Mouse (Mus musculus): ENCODE results near the gene Adam10. TPM values are rescaled to one million over a fixed set of nuclear protein-coding genes. Genes with fewer than 3 reads are reported as not detected.

Gene Adam10
- polyA plus RNA-seq (2017; shearing (Covaris generic)), result 10 to 100 TPM; 73.6 to 89.9 (median 76.3) TPM

- ATAC-seq, result peak; percentile 95
These were observed at the start of gene Adam10 for GRCm38 (mm10) chr9:70678682-70679131. Adam10 (plus strand) TSS chr9:70678997.

DNA sequence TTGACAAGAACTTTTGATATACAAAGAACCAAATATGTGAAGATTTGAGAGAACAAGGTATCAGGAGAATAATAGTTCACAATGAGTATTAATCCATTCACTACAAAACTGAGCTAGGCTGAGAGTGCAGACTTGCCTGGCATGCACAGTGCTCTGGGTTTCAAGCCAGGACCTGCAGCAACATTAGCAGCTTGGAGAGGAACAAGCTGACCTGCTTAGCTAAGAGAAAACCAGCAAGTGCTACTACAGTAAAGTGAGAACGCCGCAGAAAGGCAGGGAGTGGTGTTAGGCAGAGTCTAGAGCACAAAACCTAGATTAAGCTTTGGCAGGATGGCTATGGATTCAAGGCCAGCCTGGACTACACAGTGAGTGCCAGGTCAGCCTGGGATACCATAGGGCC is 49.1 kb upstream of the Adam10 start:
- ATAC-seq, result no peak

- no peak for ATAC-seq
These were observed 47.1 kb upstream of the Adam10 start for GRCm38 (mm10) chr9:70631665-70632064.

- no peak for ATAC-seq
These were observed 42.0 kb upstream of the Adam10 start for GRCm38 (mm10) chr9:70636748-70637147.

- ATAC-seq, result no peak
These were observed 28.5 kb upstream of the Adam10 start for GRCm38 (mm10) chr9:70650260-70650659.

GRCm38 (mm10) chr9:70650994-70651393 is 27.8 kb upstream of the Adam10 start:
- no peak for ATAC-seq

- ATAC-seq, result no peak
These were observed 26.6 kb upstream of the Adam10 start for GRCm38 (mm10) chr9:70652221-70652620.

- ATAC-seq, result no peak
These were observed 24.9 kb upstream of the Adam10 start for GRCm38 (mm10) chr9:70653875-70654274.

DNA sequence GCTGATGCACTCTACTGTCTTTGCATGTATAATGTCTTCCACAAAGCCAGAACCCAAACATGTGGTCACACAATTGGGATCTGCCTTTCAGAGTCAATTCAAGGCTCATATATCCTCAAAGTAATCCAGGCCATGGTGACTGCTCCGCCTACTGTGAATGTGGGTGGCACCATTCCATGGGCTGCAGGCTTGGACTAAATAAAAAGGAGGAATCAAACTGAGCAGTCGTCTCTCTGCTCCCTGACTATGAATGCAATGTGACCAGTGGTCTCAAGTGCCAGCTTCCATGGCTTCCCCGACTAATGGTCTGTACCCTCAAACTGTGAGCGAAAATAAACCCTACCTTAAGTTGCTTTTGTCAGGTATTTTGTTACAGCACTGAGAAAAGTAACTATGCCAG is 24.3 kb upstream of the Adam10 start:
- ATAC-seq, result no peak

- ATAC-seq, result no peak
These were observed 23.1 kb upstream of the Adam10 start for GRCm38 (mm10) chr9:70655764-70656129.

DNA sequence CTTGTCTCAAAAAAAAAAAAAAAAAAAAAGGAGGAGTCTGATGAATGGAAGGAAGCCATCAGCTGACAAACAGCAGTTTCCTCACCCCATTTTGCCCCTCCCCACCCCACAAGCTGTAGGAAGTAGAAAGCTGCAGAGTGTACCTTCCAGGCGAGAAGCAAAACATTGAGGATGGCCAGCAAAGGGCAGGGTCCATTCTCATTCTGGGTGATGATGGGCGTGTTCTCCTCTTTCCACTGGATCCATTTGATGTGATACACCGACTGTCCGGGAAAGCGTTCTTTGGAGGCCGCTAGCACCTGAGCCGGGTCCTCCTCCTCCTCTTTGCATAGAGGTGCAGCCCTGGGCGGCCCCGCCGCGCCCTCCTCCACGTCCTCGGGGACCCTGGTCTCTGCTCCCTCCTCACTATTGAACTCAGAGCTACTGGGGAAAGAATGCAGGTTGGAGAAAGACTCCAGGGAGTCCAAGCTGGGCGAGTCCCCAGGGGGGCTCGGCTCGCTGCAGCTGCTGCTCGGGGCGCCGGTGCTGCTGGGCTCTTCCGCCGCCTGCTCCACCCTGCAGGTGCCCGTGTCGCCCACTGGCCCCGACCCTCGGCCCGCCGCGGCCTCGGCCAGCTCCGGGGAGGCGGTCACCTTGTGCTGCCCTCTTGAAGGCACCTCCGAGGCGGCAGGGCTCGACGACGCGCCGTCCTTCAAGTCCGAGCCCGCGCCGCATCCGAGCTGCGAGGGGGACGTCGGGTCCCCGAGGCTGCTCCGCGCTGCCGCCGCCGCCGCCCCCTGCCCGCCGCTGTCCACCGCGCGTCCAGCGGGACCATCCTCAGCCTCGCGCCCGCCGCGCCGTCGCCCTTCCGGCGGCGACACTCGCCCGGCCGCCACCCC is 22.4 kb upstream of the Adam10 start, which contains the start of gene Gm10642:
TSS of gene Gm10642 (plus strand) at position 122 of the 878 bp plus-strand sequence.
- ATAC-seq, result peak; percentile 50

DNA sequence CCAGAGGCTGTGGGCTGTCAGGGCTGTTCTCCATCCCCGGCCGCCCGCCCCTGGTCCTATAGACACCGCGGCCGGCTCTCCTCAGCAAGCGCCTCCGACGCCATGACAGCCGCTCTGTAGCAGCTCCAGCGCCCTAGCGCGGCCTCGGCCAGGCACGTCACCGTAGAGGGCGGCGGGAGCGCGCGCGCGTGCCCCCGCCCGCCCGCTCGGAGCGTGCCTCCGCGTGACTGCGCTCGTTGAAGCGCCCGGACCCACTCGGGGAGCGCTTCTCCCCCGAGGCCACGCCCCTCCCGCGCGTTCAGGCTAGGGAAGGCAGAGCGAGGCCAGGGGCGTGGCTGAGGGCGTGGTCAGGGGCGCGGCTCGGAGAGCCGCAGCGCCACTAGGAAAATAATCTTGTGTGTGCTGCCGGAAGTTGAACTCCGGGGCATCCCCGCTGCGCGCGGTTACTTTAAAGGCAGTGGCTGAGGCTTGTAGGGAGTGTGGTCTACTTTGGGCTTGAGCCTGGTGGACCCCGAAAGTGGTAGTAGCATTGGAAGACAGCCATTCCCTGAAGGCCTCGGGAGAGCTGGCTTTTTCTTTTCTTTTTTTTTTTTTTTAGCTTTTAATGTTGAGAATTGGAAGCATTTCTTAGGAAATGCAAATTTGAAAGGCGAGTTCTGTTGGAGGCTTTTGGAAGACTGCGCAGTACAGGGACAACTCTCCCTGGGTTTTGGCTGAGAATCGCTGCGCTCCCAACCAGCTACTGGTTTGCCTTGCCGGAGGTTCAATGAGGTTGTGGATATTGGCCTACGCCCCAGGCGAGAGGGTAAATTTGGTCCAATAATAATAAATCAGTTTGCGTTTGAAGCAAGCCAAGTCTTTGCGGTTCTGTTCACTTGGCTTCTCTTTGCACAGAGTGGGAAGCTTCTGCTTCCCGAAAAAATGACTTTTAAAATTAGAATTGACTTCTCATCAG is 21.5 kb upstream of the Adam10 start, which contains the start of gene Mindy2:
TSS of gene Mindy2 (minus strand) at position 162 of the 955 bp plus-strand sequence.
- peak; percentile 93 for ATAC-seq

DNA sequence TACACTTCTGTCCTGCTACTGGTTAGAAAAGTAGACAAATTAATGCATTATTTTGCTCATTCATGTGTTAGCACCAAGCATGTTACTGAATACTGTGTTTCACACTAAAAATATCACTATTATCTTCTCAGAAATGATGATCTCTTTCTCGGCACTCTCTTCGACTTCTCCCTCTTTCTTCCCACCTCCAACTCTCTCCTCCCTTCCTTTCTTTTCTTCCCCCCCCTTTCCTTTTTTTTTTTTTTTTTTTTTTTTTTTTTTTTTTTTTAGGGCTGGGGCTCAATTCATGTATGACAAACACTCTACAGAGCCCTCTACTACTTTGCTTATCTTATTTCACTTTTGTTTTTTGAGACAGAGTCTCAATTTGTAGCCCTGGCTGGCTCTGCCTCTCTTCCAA is 20.5 kb upstream of the Adam10 start:
- ATAC-seq, result no peak

DNA sequence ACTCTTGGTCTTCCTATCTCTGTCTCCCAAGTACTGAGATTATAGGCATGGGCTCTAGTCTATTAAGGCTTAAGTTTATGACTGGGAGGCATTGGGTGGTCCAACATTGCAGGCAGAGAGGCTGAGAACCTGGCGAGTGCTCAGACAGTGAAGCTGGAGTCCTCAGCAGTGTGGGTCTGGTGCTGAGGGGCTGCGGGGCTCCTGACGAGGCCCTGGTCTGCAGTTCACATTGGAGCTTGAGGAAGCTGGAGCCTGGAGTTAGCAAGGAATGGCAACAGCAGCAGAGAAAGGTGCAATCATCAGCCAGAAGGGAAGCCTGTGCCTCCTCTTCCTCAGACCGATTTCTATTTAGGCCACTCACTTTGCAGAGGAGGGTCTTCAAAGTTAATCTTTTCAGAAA is 13.9 kb upstream of the Adam10 start:
- ATAC-seq, result no peak

GRCm38 (mm10) chr9:70665372-70666145 is 13.2 kb upstream of the Adam10 start:
- no peak for ATAC-seq

DNA sequence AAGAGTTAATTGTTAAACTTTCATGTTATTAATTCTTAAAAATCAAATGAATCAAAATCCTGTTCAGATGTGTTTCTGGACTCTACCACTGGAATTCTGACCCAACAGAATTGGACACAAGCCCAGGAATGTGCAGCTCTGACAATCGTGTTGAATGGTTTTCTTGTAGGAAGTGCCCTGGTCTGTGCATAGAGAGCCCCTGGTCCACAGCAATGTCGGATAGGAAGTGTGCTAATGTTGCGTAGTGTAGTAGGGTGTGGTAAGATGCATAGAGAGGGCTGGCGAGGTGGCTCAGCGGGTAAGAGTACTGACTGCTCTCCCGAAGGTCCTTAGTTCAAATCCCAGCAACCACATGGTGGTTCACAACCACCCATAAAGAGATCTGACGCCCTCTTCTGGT is 12.0 kb upstream of the Adam10 start:
- no peak for ATAC-seq

DNA sequence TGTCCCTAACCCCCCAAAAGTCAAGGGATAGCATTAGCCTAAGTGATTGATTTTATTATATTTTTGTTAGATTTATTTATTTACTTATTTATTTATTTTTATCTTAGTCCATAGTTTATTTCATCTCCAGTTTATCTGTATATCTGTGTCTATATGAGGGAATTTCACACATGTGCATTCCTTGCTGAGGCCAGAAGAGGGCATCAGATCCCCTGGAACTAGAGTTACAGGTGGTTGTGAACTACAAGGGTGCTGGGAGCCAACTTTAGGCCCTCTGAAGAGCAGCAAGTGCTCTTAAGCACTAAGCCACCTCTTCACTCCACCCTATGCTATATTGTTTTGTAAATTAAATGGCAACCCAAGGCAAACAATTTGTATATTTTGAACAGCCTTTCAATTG is 10.7 kb upstream of the Adam10 start:
- ATAC-seq, result no peak

- no peak for ATAC-seq
These were observed 9.6 kb upstream of the Adam10 start for GRCm38 (mm10) chr9:70669197-70669596.

DNA sequence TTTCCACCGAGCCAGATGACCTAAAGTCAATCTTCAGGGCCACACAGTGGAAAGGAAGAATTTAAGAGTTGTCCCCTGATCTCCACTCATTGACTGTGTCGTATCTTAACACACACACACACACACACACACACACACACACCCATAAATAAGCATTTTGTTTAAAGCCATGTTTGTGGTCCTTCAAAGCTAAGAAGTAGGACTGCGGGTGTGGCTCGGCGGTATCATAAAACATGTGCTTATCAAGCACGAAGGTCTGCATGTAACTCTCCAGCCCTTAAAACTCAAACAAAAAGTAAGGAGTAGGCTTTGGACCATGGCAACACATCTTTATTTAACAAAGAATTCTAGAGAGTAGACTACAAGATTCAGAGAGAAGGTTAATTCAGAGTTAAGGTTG is 8.4 kb upstream of the Adam10 start:
- ATAC-seq, result no peak

DNA sequence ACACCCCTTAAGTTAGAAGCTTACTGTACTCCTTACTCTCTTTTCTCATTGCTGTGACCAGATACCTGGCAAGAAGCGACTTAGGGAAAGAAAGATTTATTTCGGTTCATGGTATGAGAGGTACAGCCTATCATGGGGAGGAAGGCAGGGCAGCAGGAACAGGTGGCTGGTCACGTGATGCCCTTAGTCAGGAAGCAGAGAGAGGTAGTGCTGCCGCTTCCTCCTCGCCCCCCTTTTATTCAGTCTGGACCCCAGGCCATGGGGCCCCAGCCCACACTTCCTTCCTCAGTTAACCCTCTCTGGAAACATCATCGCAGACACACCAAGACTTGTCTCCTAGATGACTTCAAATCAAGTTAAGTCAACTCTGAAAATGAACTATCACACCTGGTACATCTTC is 7.5 kb upstream of the Adam10 start:
- peak; percentile 91 for ATAC-seq

- peak; percentile 27 for ATAC-seq
These were observed 6.8 kb upstream of the Adam10 start for GRCm38 (mm10) chr9:70671772-70672579.

All from inflammation-experienced regulatory T-cells, adult 6 months (primary cell).